19 mouse cellular contexts compared by ENCODE assay signal in genomic region chr2:173606415-173606804, GRCm38 (mm10). TPM values are rescaled to one million over a fixed set of nuclear protein-coding genes. Genes with fewer than 3 reads are reported as not detected.
DNase-seq lines count a peak whose midpoint lies in the region; ATAC-seq and TF ChIP-seq lines count a peak whose summit lies in the region.
"Had no signal": no experiment of that assay in that cellular context is flagged by ENCODE, and none has a peak within 500 bp of the region (broad histone marks: within the 10 kb centered on the region; RNA-seq: fewer than 3 reads in every experiment).

No protein-coding gene starts in this region.

- no peak for DNase-seq in midbrain, embryonic 11.5 days (ENCODE audit: low spot score, missing footprints)
- DNase-seq in midbrain, embryonic 10.5 days (ENCODE audit: low spot score): no peak
- no peak for DNase-seq in forebrain, postnatal 0 days
- no peak for DNase-seq in B cell, adult 2 months
- DNase-seq in layer of hippocampus, adult 9-10 months (ENCODE audit: low spot score): no peak
- no peak for DNase-seq in T-cell, adult 2 months (ENCODE audit: low spot score)
- DNase-seq: cerebellum, postnatal 10 days; heart, postnatal 4 days; kidney, adult 11 months; lung, adult 2 months had no signal

- H3K27ac ChIP-seq in midbrain, embryonic 11.5 days (ENCODE audit: low read depth, low read length): no peak overlapping the region; the same call in 1 of the 2 replicates
- no peak overlapping the region for H3K27ac ChIP-seq in midbrain, embryonic 10.5 days (replicated peaks)
- H3K27ac ChIP-seq in forebrain, postnatal 0 days (ENCODE audit: low read depth, low read length): no peak overlapping the region
- H3K27ac ChIP-seq in midbrain, embryonic 15.5 days: peak overlapping the region; percentile 75
- H3K27ac ChIP-seq: heart, embryonic 13.5 days; kidney, postnatal 0 days; layer of hippocampus, adult 2 months; limb, embryonic 10.5 days had no signal

- no peak for TF ChIP-seq CTCF in forebrain, postnatal 0 days (IDR thresholded peaks at IDR 0.05; ENCODE audit: low read depth)

- H3K4me3 ChIP-seq in midbrain, embryonic 11.5 days (ENCODE audit: low read depth, low read length): no peak overlapping the region
- no peak overlapping the region for H3K4me3 ChIP-seq in midbrain, embryonic 10.5 days
- no peak overlapping the region for H3K4me3 ChIP-seq in forebrain, postnatal 0 days (ENCODE audit: low read depth, low read length)
- no peak overlapping the region for H3K4me3 ChIP-seq in midbrain, embryonic 15.5 days
- H3K4me3 ChIP-seq: erythroblast, embryonic 14.5 days; heart, embryonic 13.5 days; layer of hippocampus, adult 2 months; limb, embryonic 10.5 days had no signal

- H3K9ac ChIP-seq in midbrain, embryonic 11.5 days (ENCODE audit: low read length): no peak overlapping the region
- no peak overlapping the region for H3K9ac ChIP-seq in forebrain, postnatal 0 days
- no peak overlapping the region for H3K9ac ChIP-seq in midbrain, embryonic 15.5 days
- H3K9ac ChIP-seq: heart, embryonic 13.5 days had no signal

- no peak overlapping the region for H3K4me2 ChIP-seq in midbrain, embryonic 11.5 days
- no peak overlapping the region for H3K4me2 ChIP-seq in forebrain, postnatal 0 days (ENCODE audit: low read depth)
- H3K4me2 ChIP-seq in midbrain, embryonic 15.5 days: no peak overlapping the region
- H3K4me2 ChIP-seq: heart, embryonic 13.5 days; liver, embryonic 11.5 days had no signal

- H3K4me1 ChIP-seq in midbrain, embryonic 11.5 days (ENCODE audit: control insufficient read depth, insufficient read depth, low read length): no peaks in the 10 kb centered on the region
- peaks cover 6% of the 10 kb centered on the region for H3K4me1 ChIP-seq in midbrain, embryonic 10.5 days
- H3K4me1 ChIP-seq in forebrain, postnatal 0 days (ENCODE audit: insufficient read depth): no peaks in the 10 kb centered on the region; the same call in 1 of the 2 replicates
- peaks cover 17% of the 10 kb centered on the region; the same call in 1 of the 2 replicates for H3K4me1 ChIP-seq in midbrain, embryonic 15.5 days

- H3K36me3 ChIP-seq in midbrain, embryonic 11.5 days (ENCODE audit: control insufficient read depth, insufficient read depth, low read length): no peaks in the 10 kb centered on the region
- peaks cover 26% of the 10 kb centered on the region for H3K36me3 ChIP-seq in midbrain, embryonic 10.5 days
- no peaks in the 10 kb centered on the region for H3K36me3 ChIP-seq in forebrain, postnatal 0 days (ENCODE audit: insufficient read depth)
- no peaks in the 10 kb centered on the region for H3K36me3 ChIP-seq in midbrain, embryonic 15.5 days (replicated peaks)

- H3K9me3 ChIP-seq in midbrain, embryonic 11.5 days (ENCODE audit: control insufficient read depth, low read length): no peaks in the 10 kb centered on the region
- H3K9me3 ChIP-seq in midbrain, embryonic 10.5 days (replicated peaks): no peaks in the 10 kb centered on the region; the same call in 1 of the 2 replicates
- H3K9me3 ChIP-seq in forebrain, postnatal 0 days (ENCODE audit: low read length): no peaks in the 10 kb centered on the region
- H3K9me3 ChIP-seq in midbrain, embryonic 15.5 days: no peaks in the 10 kb centered on the region
- H3K9me3 ChIP-seq: limb, embryonic 10.5 days had no signal

- H3K27me3 ChIP-seq in midbrain, embryonic 11.5 days (ENCODE audit: control insufficient read depth, insufficient read depth, low read length): no peaks in the 10 kb centered on the region
- H3K27me3 ChIP-seq in midbrain, embryonic 10.5 days (ENCODE audit: low read depth, poor library complexity, severe bottlenecking): no peaks in the 10 kb centered on the region
- H3K27me3 ChIP-seq in forebrain, postnatal 0 days (ENCODE audit: insufficient read depth, low read length): no peaks in the 10 kb centered on the region
- H3K27me3 ChIP-seq in midbrain, embryonic 15.5 days (replicated peaks): no peaks in the 10 kb centered on the region
- H3K27me3 ChIP-seq: heart, embryonic 13.5 days had no signal

- ATAC-seq in midbrain, embryonic 11.5 days (ENCODE audit: low FRiP score): 0 out of 2 replicates have a peak, but pooled peaks have one; percentile 2
- ATAC-seq in forebrain, postnatal 0 days: 0 out of 2 replicates have a peak, but pooled peaks have one; percentile 10
- peak; percentile 56 for ATAC-seq in midbrain, embryonic 15.5 days (replicated peaks)

- 87% methylated on average over 9 of the region's 9 CpGs for WGBS in midbrain, embryonic 11.5 days
- WGBS in midbrain, embryonic 10.5 days: 88% methylated on average over 9 of the region's 9 CpGs
- 71% methylated on average over 9 of the region's 9 CpGs for WGBS in forebrain, postnatal 0 days
- WGBS in midbrain, embryonic 15.5 days: 67% methylated on average over 9 of the region's 9 CpGs

RNA-seq across cellular contexts. Expression of gene Ankrd60, which starts 28.2 kb away (rescaled TPM):
- not detected in 2 replicates for polyA plus RNA-seq in midbrain, embryonic 11.5 days (2014; fragmentation: Nextera tagmentation; extraction: Ambion mirVana)
- polyA plus RNA-seq in midbrain, embryonic 10.5 days (2016; fragmentation: Nextera tagmentation; extraction: Ambion mirVana): not detected in 2 replicates
- total RNA-seq in forebrain, postnatal 0 days (2014; rRNA removed): not detected in 2 replicates
- not detected in 2 replicates for polyA plus RNA-seq in forebrain, postnatal 0 days (2015; fragmentation: Nextera tagmentation; extraction: Ambion mirVana)
- not detected in 2 replicates for polyA plus RNA-seq in midbrain, embryonic 15.5 days (2015; fragmentation: Nextera tagmentation; extraction: Ambion mirVana)
- total RNA-seq: adrenal gland, postnatal 4 days; heart, postnatal 4 days; layer of hippocampus, adult 2 months; left cerebral cortex, adult 18-20 months had no signal
- polyA plus RNA-seq: erythroblast, embryonic 14.5 days; heart, embryonic 13.5 days; kidney, postnatal 0 days; limb, embryonic 10.5 days; liver, embryonic 11.5 days; lung, adult 2 months had no signal

RNA-seq across cellular contexts. Expression of gene Rab22a, which starts 53.1 kb away (rescaled TPM):
- 37.3 and 38.2 TPM in 2 replicates for polyA plus RNA-seq in midbrain, embryonic 11.5 days (2014; fragmentation: Nextera tagmentation; extraction: Ambion mirVana)
- 24.0 and 27.7 TPM in 2 replicates for polyA plus RNA-seq in midbrain, embryonic 10.5 days (2016; fragmentation: Nextera tagmentation; extraction: Ambion mirVana)
- 20.4 and 23.0 TPM in 2 replicates for total RNA-seq in forebrain, postnatal 0 days (2014; rRNA removed)
- 33.4 and 37.0 TPM in 2 replicates for polyA plus RNA-seq in forebrain, postnatal 0 days (2015; fragmentation: Nextera tagmentation; extraction: Ambion mirVana)
- polyA plus RNA-seq in midbrain, embryonic 15.5 days (2015; fragmentation: Nextera tagmentation; extraction: Ambion mirVana): 32.8 and 33.8 TPM in 2 replicates

Comparison
In these comparisons a context has a peak if more than half of its experiments do, and no peak if none do; other contexts are left out.
1. ATAC-seq: peak in every context shown above with its lines; median percentile 56 in midbrain, embryonic 15.5 days; 10 in forebrain, postnatal 0 days; 2 in midbrain, embryonic 11.5 days.